9 mouse cellular contexts compared by ENCODE assay signal in genomic region chr17:36237321-36237921, GRCm38 (mm10). TPM values are rescaled to one million over a fixed set of nuclear protein-coding genes. Genes with fewer than 3 reads are reported as not detected.
DNase-seq lines count a peak whose midpoint lies in the region; ATAC-seq and TF ChIP-seq lines count a peak whose summit lies in the region.
"Had no signal": no experiment of that assay in that cellular context is flagged by ENCODE, and none has a peak within 500 bp of the region (broad histone marks: within the 10 kb centered on the region; RNA-seq: fewer than 3 reads in every experiment).

No protein-coding gene starts in this region.

- no peak for TF ChIP-seq RAD21 in CH12.LX (IDR thresholded peaks at IDR 0.05; ENCODE audit: low read depth, low read length)

- in situ Hi-C loops in CH12.LX (cut with MboI; ENCODE audit: low pct_ligation_motif_present, low pct_unique_long_range_greater_than_20kb, low sequenced_read_pairs), result no loop called here

- H3K36me3 ChIP-seq in CH12.LX (replicated peaks in 1 of 2; ENCODE audit: control insufficient read depth in 1 of 2, insufficient read depth in 1 of 2, low read length in 1 of 2), result no peaks in the 10 kb centered on the region
- H3K36me3 ChIP-seq in forebrain, embryonic 16.5 days (ENCODE audit: control insufficient read depth, insufficient read depth), result no peaks in the 10 kb centered on the region
- H3K36me3 ChIP-seq in limb, embryonic 11.5 days (ENCODE audit: control insufficient read depth, insufficient read depth, low read length), result no peaks in the 10 kb centered on the region
- H3K36me3 ChIP-seq in neural tube, embryonic 11.5 days (ENCODE audit: control insufficient read depth, insufficient read depth, low read length), result no peaks in the 10 kb centered on the region

- no peak overlapping the region for H3K4me3 ChIP-seq in CH12.LX (replicated peaks in 1 of 3; ENCODE audit: low read depth in 2 of 3, low read length in 2 of 3, poor library complexity in 1 of 3)
- peak overlapping the region; percentile 30 for H3K4me3 ChIP-seq in forebrain, embryonic 16.5 days (replicated peaks; ENCODE audit: low read length)
- peak overlapping the region; percentile 21; the same call in 1 of the 2 replicates for H3K4me3 ChIP-seq in limb, embryonic 11.5 days (ENCODE audit: low read depth, low read length)
- H3K4me3 ChIP-seq in neural tube, embryonic 11.5 days (ENCODE audit: low read depth, low read length), result 0 out of 2 replicates have a peak overlapping the region, but pooled peaks have one; percentile 10

- no peaks in the 10 kb centered on the region for H3K79me2 ChIP-seq in CH12.LX (replicated peaks; ENCODE audit: control insufficient read depth, extremely low read depth, insufficient read depth, poor library complexity, severe bottlenecking)

- no peak overlapping the region for H3K9ac ChIP-seq in CH12.LX (ENCODE audit: insufficient read depth, low read depth)
- peak overlapping the region; percentile 44 for H3K9ac ChIP-seq in forebrain, embryonic 16.5 days (replicated peaks; ENCODE audit: low read depth, low read length)
- H3K9ac ChIP-seq in limb, embryonic 11.5 days (ENCODE audit: low read length), result 0 out of 2 replicates have a peak overlapping the region, but pooled peaks have one; percentile 22
- no peak overlapping the region; the same call in 1 of the 2 replicates for H3K9ac ChIP-seq in neural tube, embryonic 11.5 days (ENCODE audit: low read length)

- peak; percentile 42 for DNase-seq in adrenal gland, adult 2 months
- no peak for DNase-seq in adrenal gland, adult 8-10 months
- DNase-seq in CH12.LX (ENCODE audit: extremely low read depth), result no peak
- DNase-seq in limb, embryonic 11.5 days (ENCODE audit: low spot score), result no peak
- DNase-seq in neural tube, embryonic 11.5 days (ENCODE audit: low spot score), result peak; percentile 20
- no peak for DNase-seq in right cerebral cortex, postnatal 4 days
- no peak for DNase-seq in frontal cortex, postnatal 25 days (ENCODE audit: low spot score in 2 of 2)

- peaks cover 3 to 4% of the 10 kb centered on the region in 2 experiments; a peak in 2 of 4 replicates for H3K4me1 ChIP-seq in CH12.LX (ENCODE audit: control insufficient read depth in 1 of 2, insufficient read depth in 2 of 2)
- H3K4me1 ChIP-seq in forebrain, embryonic 16.5 days (replicated peaks; ENCODE audit: control insufficient read depth, insufficient read depth, low read length), result peaks cover 5% of the 10 kb centered on the region
- H3K4me1 ChIP-seq in limb, embryonic 11.5 days (ENCODE audit: control insufficient read depth, insufficient read depth, low read length), result peaks cover 11% of the 10 kb centered on the region
- no peaks in the 10 kb centered on the region for H3K4me1 ChIP-seq in neural tube, embryonic 11.5 days (ENCODE audit: control insufficient read depth, insufficient read depth, low read length)

- peak overlapping the region; percentile 13 for H3K4me2 ChIP-seq in CH12.LX (ENCODE audit: insufficient read depth, low read depth, poor library complexity, severe bottlenecking)
- H3K4me2 ChIP-seq in forebrain, embryonic 16.5 days (ENCODE audit: low read length), result peak overlapping the region; percentile 54
- peak overlapping the region; percentile 54 for H3K4me2 ChIP-seq in limb, embryonic 11.5 days (ENCODE audit: low read depth, severe bottlenecking)
- peak overlapping the region; percentile 40 for H3K4me2 ChIP-seq in neural tube, embryonic 11.5 days (ENCODE audit: low read depth)

- TF ChIP-seq EP300 in CH12.LX (IDR thresholded peaks at IDR 0.05; ENCODE audit: low read length), result no peak

- TF ChIP-seq POLR2A in CH12.LX (IDR thresholded peaks at IDR 0.05; ENCODE audit: low read depth, low read length), result no peak

- H3K9me3 ChIP-seq in CH12.LX (replicated peaks; ENCODE audit: low read length), result peaks cover 2% of the 10 kb centered on the region
- no peaks in the 10 kb centered on the region for H3K9me3 ChIP-seq in forebrain, embryonic 16.5 days (ENCODE audit: control insufficient read depth, low read length)
- no peaks in the 10 kb centered on the region for H3K9me3 ChIP-seq in limb, embryonic 11.5 days (ENCODE audit: control insufficient read depth, low read length)
- H3K9me3 ChIP-seq in neural tube, embryonic 11.5 days (ENCODE audit: control insufficient read depth, low read length), result no peaks in the 10 kb centered on the region

- no peak overlapping the region for H3K27ac ChIP-seq in CH12.LX (ENCODE audit: insufficient read depth, low read depth)
- no peak overlapping the region for H3K27ac ChIP-seq in forebrain, embryonic 16.5 days (ENCODE audit: low read length)
- no peak overlapping the region for H3K27ac ChIP-seq in limb, embryonic 11.5 days (replicated peaks; ENCODE audit: low read depth, low read length)
- H3K27ac ChIP-seq in neural tube, embryonic 11.5 days (ENCODE audit: low read depth, low read length), result no peak overlapping the region

- 3% methylated on average over 27 of the region's 27 CpGs for WGBS in forebrain, embryonic 16.5 days
- 4% methylated on average over 27 of the region's 27 CpGs for WGBS in limb, embryonic 11.5 days
- WGBS in neural tube, embryonic 11.5 days, result 3% methylated on average over 27 of the region's 27 CpGs

- peaks cover 61% of the 10 kb centered on the region for H3K27me3 ChIP-seq in CH12.LX (replicated peaks)
- peaks cover 16% of the 10 kb centered on the region for H3K27me3 ChIP-seq in forebrain, embryonic 16.5 days (replicated peaks; ENCODE audit: control insufficient read depth, insufficient read depth, low read length)
- H3K27me3 ChIP-seq in limb, embryonic 11.5 days (ENCODE audit: control insufficient read depth, insufficient read depth, low read length), result peaks cover 27% of the 10 kb centered on the region
- H3K27me3 ChIP-seq in neural tube, embryonic 11.5 days (ENCODE audit: control insufficient read depth, insufficient read depth, low read length), result peaks cover 12% of the 10 kb centered on the region

- dilution Hi-C loops in CH12.LX (cut with MboI; ENCODE audit: extremely low pct_ligation_motif_present, extremely low pct_unique_long_range_greater_than_20kb, low sequenced_read_pairs), result no loop called here

- no peak for ATAC-seq in forebrain, embryonic 16.5 days
- no peak for ATAC-seq in limb, embryonic 11.5 days (ENCODE audit: insufficient number of reproducible peaks, low FRiP score, low TSS enrichment, low read depth)
- no peak for ATAC-seq in neural tube, embryonic 11.5 days (ENCODE audit: insufficient read depth, low FRiP score, low TSS enrichment)

- no peak for TF ChIP-seq CTCF in CH12.LX (conservative IDR thresholded peaks at IDR 0.05 in 1 of 2, IDR thresholded peaks at IDR 0.05 in 1 of 2; ENCODE audit: low read depth in 2 of 2, low read length in 2 of 2)

TF ChIP-seq in CH12.LX, 34 proteins besides CTCF, POLR2A, EP300 and RAD21:
- TF ChIP-seq RCOR1 (conservative IDR thresholded peaks at IDR 0.05; ENCODE audit: low read depth, low read length) (no peak), BHLHE40 (IDR thresholded peaks at IDR 0.05; ENCODE audit: low read depth, low read length) (no peak), MAFK (IDR thresholded peaks at IDR 0.05; ENCODE audit: insufficient replicate concordance, low read length) (no peak), UBTF (IDR thresholded peaks at IDR 0.05; ENCODE audit: low read depth, low read length) (no peak)
TF ChIP-seq in CH12.LX: peak in this region for 0.

RNA-seq across cellular contexts. Expression of gene Rpp21, which starts 20.4 kb away (rescaled TPM):
- total RNA-seq in adrenal gland, adult 2 months (2021), result 10 to 100 TPM; 43.6 to 60.5 TPM
- polyA plus RNA-seq in adrenal gland, adult 2 months (2012; rRNA removed), result 89.4 and 106 TPM in 2 replicates
- 10 to 100 TPM; 38.8 to 46.8 (median 43.4) TPM for total RNA-seq in adrenal gland, adult 8-10 months (2022)
- total RNA-seq in CH12.LX (2012; rRNA removed) (53.8 and 59.7 TPM in 2 replicates), CH12.LX (2014; rRNA removed) (22.5 and 25.4 TPM in 2 replicates)
- 44.2 and 50.5 TPM in 2 replicates for polyA plus RNA-seq in CH12.LX (2012; ENCODE audit: insufficient read length, low read depth)
- 84.8 and 99.7 TPM in 2 replicates for polyA plus RNA-seq in forebrain, embryonic 16.5 days (2015; fragmentation: Nextera tagmentation; extraction: Ambion mirVana)
- polyA plus RNA-seq in limb, embryonic 11.5 days (2014; fragmentation: Nextera tagmentation; extraction: Ambion mirVana), result 80.9 and 85.7 TPM in 2 replicates
- 86.5 and 87.2 TPM in 2 replicates for polyA plus RNA-seq in neural tube, embryonic 11.5 days (2014; fragmentation: Nextera tagmentation; extraction: Ambion mirVana)

RNA-seq across cellular contexts. Expression of gene Trim39, which starts 34.6 kb away (rescaled TPM):
- 10 to 100 TPM; 16.1 to 18.4 TPM for total RNA-seq in adrenal gland, adult 2 months (2021)
- polyA plus RNA-seq in adrenal gland, adult 2 months (2012; rRNA removed), result 14.1 and 14.7 TPM in 2 replicates
- 10 to 100 TPM; 17.9 to 32.7 (median 23.6) TPM for total RNA-seq in adrenal gland, adult 8-10 months (2022)
- 10.4 and 12.6 TPM in 2 replicates for total RNA-seq in CH12.LX (2012; rRNA removed)
- total RNA-seq in CH12.LX (2014; rRNA removed), result 11.1 and 12.3 TPM in 2 replicates
- 14.2 and 14.5 TPM in 2 replicates for polyA plus RNA-seq in CH12.LX (2012; ENCODE audit: insufficient read length, low read depth)
- polyA plus RNA-seq in forebrain, embryonic 16.5 days (2015; fragmentation: Nextera tagmentation; extraction: Ambion mirVana), result 27.9 and 31.8 TPM in 2 replicates
- 17.9 and 22.2 TPM in 2 replicates for polyA plus RNA-seq in limb, embryonic 11.5 days (2014; fragmentation: Nextera tagmentation; extraction: Ambion mirVana)
- polyA plus RNA-seq in neural tube, embryonic 11.5 days (2014; fragmentation: Nextera tagmentation; extraction: Ambion mirVana), result 18.0 and 19.8 TPM in 2 replicates

RNA-seq across cellular contexts. Expression of gene H2-T3, which starts 47.3 kb away (rescaled TPM):
- not detected for total RNA-seq in adrenal gland, adult 2 months (2021)
- not detected in 2 replicates for polyA plus RNA-seq in adrenal gland, adult 2 months (2012; rRNA removed)
- total RNA-seq in adrenal gland, adult 8-10 months (2022), result not detected
- not detected in 2 replicates for total RNA-seq in CH12.LX (2012; rRNA removed)
- not detected in 2 replicates for total RNA-seq in CH12.LX (2014; rRNA removed)
- 0.74 and 1.3 TPM in 2 replicates for polyA plus RNA-seq in CH12.LX (2012; ENCODE audit: insufficient read length, low read depth)
- not detected in 2 replicates for polyA plus RNA-seq in forebrain, embryonic 16.5 days (2015; fragmentation: Nextera tagmentation; extraction: Ambion mirVana)
- polyA plus RNA-seq in limb, embryonic 11.5 days (2014; fragmentation: Nextera tagmentation; extraction: Ambion mirVana), result not detected in 2 replicates
- not detected in 2 replicates for polyA plus RNA-seq in neural tube, embryonic 11.5 days (2014; fragmentation: Nextera tagmentation; extraction: Ambion mirVana)
- total RNA-seq: left cerebral cortex, postnatal 10 days had no signal

RNA-seq across cellular contexts. Expression of gene H2-M10.2, which starts 48.9 kb away (rescaled TPM):
- not detected for total RNA-seq in adrenal gland, adult 2 months (2021)
- polyA plus RNA-seq in adrenal gland, adult 2 months (2012; rRNA removed), result not detected in 2 replicates
- total RNA-seq in adrenal gland, adult 8-10 months (2022), result not detected
- 6.0 and 7.0 TPM in 2 replicates for total RNA-seq in CH12.LX (2012; rRNA removed)
- total RNA-seq in CH12.LX (2014; rRNA removed), result not detected in 2 replicates
- 0.26 TPM in 1 of 2 replicates, not detected in the other for polyA plus RNA-seq in CH12.LX (2012; ENCODE audit: insufficient read length, low read depth)
- 0.32 TPM in 1 of 2 replicates, not detected in the other for polyA plus RNA-seq in forebrain, embryonic 16.5 days (2015; fragmentation: Nextera tagmentation; extraction: Ambion mirVana)
- polyA plus RNA-seq in limb, embryonic 11.5 days (2014; fragmentation: Nextera tagmentation; extraction: Ambion mirVana), result 0.13 and 0.17 TPM in 2 replicates
- polyA plus RNA-seq in neural tube, embryonic 11.5 days (2014; fragmentation: Nextera tagmentation; extraction: Ambion mirVana), result not detected in 2 replicates
- total RNA-seq: left cerebral cortex, postnatal 10 days had no signal

Comparison
In these comparisons a context has a peak if more than half of its experiments do, and no peak if none do; other contexts are left out.
1. DNase-seq: peak in adrenal gland, adult 2 months (single experiment) and neural tube, embryonic 11.5 days (single experiment); none in adrenal gland, adult 8-10 months (single experiment), CH12.LX (single experiment), limb, embryonic 11.5 days (single experiment), right cerebral cortex, postnatal 4 days (single experiment) and frontal cortex, postnatal 25 days (0 of 2).
2. H3K4me3 ChIP-seq: peak in forebrain, embryonic 16.5 days (single experiment), limb, embryonic 11.5 days (single experiment) and neural tube, embryonic 11.5 days (single experiment); none in CH12.LX (0 of 3).
3. H3K9ac ChIP-seq: peak in forebrain, embryonic 16.5 days (single experiment) and limb, embryonic 11.5 days (single experiment); none in CH12.LX (single experiment) and neural tube, embryonic 11.5 days (single experiment).
4. Peak in every context shown above with its lines, with median percentiles within 50 percentile points of each other: H3K4me2 ChIP-seq.